Mouse (Mus musculus) stomach, embryonic 14.5 days (tissue): Measurements from ENCODE around the gene Ppp1r14a. TPM values are rescaled to one million over a fixed set of nuclear protein-coding genes. Genes with fewer than 3 reads are reported as not detected.

Experiments
- ATAC-seq: fragments of 200-750 bp; cut with Nextera tagmentation; 2 replicates; pipeline ENCODE4 v1.8.0; 2017; ENCODE audit warnings: low read depth, moderate TSS enrichment; ENCODE audit not compliant: insufficient number of reproducible peaks, insufficient read depth, low FRiP score
- H3K27ac ChIP-seq: fragments of 300-500 bp; sonication (generic); 2 replicates; pipeline ENCODE4 v1.5.1; 2014; ENCODE audit warnings: mild to moderate bottlenecking, low read length, moderate library complexity, mixed read lengths
- H3K27me3 ChIP-seq: fragments of 300-500 bp; sonication (generic); 2 replicates; pipeline ENCODE4 v1.6.1; 2014; ENCODE audit warnings: low read length, control low read depth, mixed read lengths; ENCODE audit not compliant: control insufficient read depth, insufficient read depth
- H3K36me3 ChIP-seq: fragments of 300-500 bp; sonication (generic); 2 replicates; pipeline ENCODE4 v1.6.1; 2014; ENCODE audit warnings: mild to moderate bottlenecking, control low read depth, low read length, moderate library complexity, mixed read lengths; ENCODE audit not compliant: control insufficient read depth, insufficient read depth
- H3K4me1 ChIP-seq: fragments of 300-500 bp; sonication (generic); 2 replicates; pipeline ENCODE4 v1.6.1; 2014; ENCODE audit warnings: low read length, control low read depth, mixed read lengths; ENCODE audit not compliant: control insufficient read depth, insufficient read depth
- H3K4me2 ChIP-seq: fragments of 300-500 bp; sonication (generic); replicated peaks from 2 replicates; pipeline ENCODE4 v1.6.1; 2014; ENCODE audit warnings: low read depth, low read length, control low read depth
- H3K4me3 ChIP-seq: fragments of 300-500 bp; sonication (generic); 2 replicates; pipeline ENCODE4 v1.5.1; 2014; ENCODE audit warnings: low read depth, low read length, control low read depth
- H3K9ac ChIP-seq: fragments of 300-500 bp; sonication (generic); replicated peaks from 2 replicates; pipeline ENCODE4 v1.6.1; 2014; ENCODE audit warnings: low read depth, mild to moderate bottlenecking, control low read depth, low read length, moderate library complexity, mixed read lengths
- H3K9me3 ChIP-seq: fragments of 300-500 bp; sonication (generic); 2 replicates; pipeline ENCODE4 v1.6.1; 2016; ENCODE audit warnings: low read depth, low read length, control low read depth; ENCODE audit not compliant: control insufficient read depth
- WGBS: fragments of 180-500 bp; shearing (Covaris S2); extraction: QIAGEN DNeasy Blood & Tissue Kit; methylation state at CpG from one replicate; pipeline ENCODE4 v1.1.7; 2014; 5-methylcytosine and 5-hydroxymethylcytosine counted together
- polyA plus RNA-seq: library from polyadenylated mRNA; unstranded; fragments of >200 nt; fragmentation: Nextera tagmentation; extraction: Ambion mirVana; gene quantifications from 2 replicates; pipeline ENCODE4 v1.2.1, GENCODE M21; 2014

Gene Ppp1r14a
- polyA plus RNA-seq, 1 experiment from 2014 or later, result 47.4 TPM

- peaks cover 4% of the 10 kb centered on the region; the same call in 1 of the 2 replicates for H3K36me3 ChIP-seq
- H3K9ac ChIP-seq, result peak overlapping the region; percentile 1; the same call in 1 of the 2 replicates
- ATAC-seq, result peak; percentile 16; the same call in 1 of the 2 replicates
- peak overlapping the region; percentile 88 for H3K27ac ChIP-seq
- H3K4me1 ChIP-seq, result peaks cover 50% of the 10 kb centered on the region
- H3K27me3 ChIP-seq, result no peaks in the 10 kb centered on the region
- H3K4me2 ChIP-seq, result peak overlapping the region; percentile 42
- 4% methylated on average over 18 of the region's 18 CpGs for WGBS
- H3K4me3 ChIP-seq, result peak overlapping the region; percentile 4; the same call in 1 of the 2 replicates
- no peaks in the 10 kb centered on the region for H3K9me3 ChIP-seq
These were observed 29.2 kb downstream of the Ppp1r14a start for GRCm38 (mm10) chr7:29318115-29318911.

- H3K4me1 ChIP-seq, result peaks cover 50% of the 10 kb centered on the region
- ATAC-seq, result no peak
These were observed 30.5 kb downstream of the Ppp1r14a start for GRCm38 (mm10) chr7:29319337-29320307.

GRCm38 (mm10) chr7:29327087-29327486 lies 38.0 kb downstream of the Ppp1r14a start:
- Histone ChIP-seq H3K4me1 (no peaks in the 10 kb centered on the region), H3K9ac (no peak overlapping the region), H3K4me3 (no peak overlapping the region), H3K36me3 (peaks cover 37% of the 10 kb centered on the region), H3K27me3 (no peaks in the 10 kb centered on the region), H3K4me2 (no peak overlapping the region), H3K9me3 (no peaks in the 10 kb centered on the region), H3K27ac (no peak overlapping the region)
- ATAC-seq, result no peak
- 74% methylated on average over 6 of the region's 6 CpGs for WGBS

More at GRCm38 (mm10) chr7:29319337-29320307, 30.5 kb downstream of the Ppp1r14a start:
- peaks cover 10% of the 10 kb centered on the region; the same call in 1 of the 2 replicates for H3K36me3 ChIP-seq
- H3K4me2 ChIP-seq, result peak overlapping the region; percentile 42
- no peaks in the 10 kb centered on the region for H3K9me3 ChIP-seq
- H3K4me3 ChIP-seq, result peak overlapping the region; percentile 4; the same call in 1 of the 2 replicates
- H3K27ac ChIP-seq, result peak overlapping the region; percentile 88
- 0 out of 2 replicates have a peak overlapping the region, but pooled peaks have one; percentile 1 for H3K9ac ChIP-seq
- H3K27me3 ChIP-seq, result no peaks in the 10 kb centered on the region
- 12% methylated on average over 19 of the region's 19 CpGs for WGBS

DNA sequence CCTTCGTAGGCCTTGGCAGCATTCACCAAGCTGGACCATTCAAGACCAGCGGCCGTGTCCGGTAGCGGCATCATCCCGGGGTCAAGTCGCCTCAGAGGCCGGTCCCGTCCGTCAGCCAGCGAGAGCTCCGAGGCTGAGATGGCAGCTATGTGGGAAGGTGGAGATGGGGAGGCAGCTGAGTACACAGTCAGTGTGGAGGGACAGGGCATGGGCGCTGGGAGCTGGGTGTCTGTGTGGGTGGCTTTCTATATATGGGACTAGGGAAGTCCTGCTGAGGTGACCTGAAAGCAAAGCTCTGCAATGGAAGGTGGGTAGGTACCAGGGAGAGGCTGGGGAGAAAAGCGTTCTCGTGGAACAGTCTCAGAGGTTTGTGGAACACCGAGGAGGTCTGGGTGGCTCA lies 39.9 kb downstream of the Ppp1r14a start:
- WGBS, result 91% methylated on average over 16 of the region's 16 CpGs
- ATAC-seq, result no peak
- Histone ChIP-seq H3K4me1 (no peaks in the 10 kb centered on the region), H3K27me3 (no peaks in the 10 kb centered on the region), H3K36me3 (peaks cover 32% of the 10 kb centered on the region), H3K9me3 (no peaks in the 10 kb centered on the region), H3K27ac (no peak overlapping the region), H3K4me2 (no peak overlapping the region), H3K9ac (no peak overlapping the region), H3K4me3 (no peak overlapping the region)

GRCm38 (mm10) chr7:29334156-29334555 lies 45.0 kb downstream of the Ppp1r14a start:
- Histone ChIP-seq H3K9me3 (no peaks in the 10 kb centered on the region), H3K27ac (no peak overlapping the region), H3K4me1 (no peaks in the 10 kb centered on the region), H3K4me3 (no peak overlapping the region), H3K4me2 (no peak overlapping the region), H3K27me3 (no peaks in the 10 kb centered on the region), H3K36me3 (peaks cover 34% of the 10 kb centered on the region), H3K9ac (no peak overlapping the region)
- WGBS, result 65% methylated on average over 6 of the region's 7 CpGs
- ATAC-seq, result no peak

GRCm38 (mm10) chr7:29335276-29335675 lies 46.2 kb downstream of the Ppp1r14a start:
- Histone ChIP-seq H3K27me3 (no peaks in the 10 kb centered on the region), H3K9ac (no peak overlapping the region), H3K4me3 (no peak overlapping the region), H3K27ac (no peak overlapping the region), H3K4me1 (no peaks in the 10 kb centered on the region), H3K9me3 (no peaks in the 10 kb centered on the region), H3K4me2 (no peak overlapping the region), H3K36me3 (peaks cover 27% of the 10 kb centered on the region; the same call in 1 of the 2 replicates)
- ATAC-seq, result no peak

DNA sequence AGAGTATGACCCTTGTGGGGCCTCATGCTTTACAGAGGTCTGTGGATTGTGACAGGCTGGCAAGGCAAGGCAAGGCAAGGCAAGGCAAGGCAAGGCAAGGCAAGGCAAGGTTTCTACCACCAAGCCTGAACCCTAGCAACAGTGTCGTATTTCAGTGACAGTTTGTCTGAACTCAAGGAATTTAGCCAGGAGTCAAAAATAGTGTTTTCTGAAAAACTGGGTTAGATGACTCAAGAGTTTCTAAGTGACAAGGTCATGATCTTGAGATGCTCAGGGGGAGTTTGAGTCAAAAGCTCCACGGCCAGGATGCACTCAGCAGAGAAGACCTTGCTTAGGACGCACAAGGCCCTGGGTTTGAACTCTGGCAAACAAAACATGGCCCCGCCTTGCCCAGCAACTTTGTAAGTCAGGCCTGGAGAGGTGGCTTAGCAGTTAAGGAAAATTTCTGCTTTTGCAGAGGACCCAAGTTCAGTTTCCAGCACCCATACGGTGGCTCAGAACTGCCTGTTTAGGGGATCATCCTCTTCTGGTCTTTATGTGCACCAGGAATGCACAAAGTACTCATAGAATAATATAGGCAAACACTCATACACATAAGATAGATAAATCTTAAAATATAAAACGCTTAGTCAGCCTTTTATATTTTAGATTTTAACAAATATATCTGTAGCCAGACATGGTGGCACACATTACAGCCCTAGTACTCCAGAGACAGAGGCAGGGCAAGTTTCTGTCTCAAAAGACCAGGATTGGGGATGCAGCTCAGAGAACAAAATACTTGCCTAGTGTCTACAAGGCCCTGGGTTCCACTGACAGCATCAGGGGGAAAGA lies 46.9 kb downstream of the Ppp1r14a start:
- WGBS, result 78% methylated on average over 6 of the region's 6 CpGs

More for the DNA sequence above, 46.9 kb downstream of the Ppp1r14a start:
- no peak overlapping the region for H3K4me3 ChIP-seq
- H3K9me3 ChIP-seq, result no peaks in the 10 kb centered on the region
- no peak overlapping the region for H3K4me2 ChIP-seq
- no peaks in the 10 kb centered on the region for H3K27me3 ChIP-seq
- no peak overlapping the region for H3K9ac ChIP-seq
- peaks cover 20% of the 10 kb centered on the region; the same call in 1 of the 2 replicates for H3K36me3 ChIP-seq
- no peaks in the 10 kb centered on the region for H3K4me1 ChIP-seq
- H3K27ac ChIP-seq, result no peak overlapping the region
- ATAC-seq, result no peak
